ENCODE assay signal across 10 mouse cellular contexts in genomic region chr1:39941237-39942179, GRCm38 (mm10). TPM values are rescaled to one million over a fixed set of nuclear protein-coding genes. Genes with fewer than 3 reads are reported as not detected.
A peak's percentile ranks its signal among the peaks of the same experiment; 100 is the strongest.
DNase-seq lines count a peak whose midpoint lies in the region; ATAC-seq lines count a peak whose summit lies in the region.
"Had no signal": no experiment of that assay in that cellular context is flagged by ENCODE, and none has a peak within 500 bp of the region (broad histone marks: within the 10 kb centered on the region; RNA-seq: fewer than 3 reads in every experiment).

No protein-coding gene starts in this region.

- peaks cover 94% of the 10 kb centered on the region for H3K4me1 ChIP-seq in hindbrain, embryonic 12.5 days
- H3K4me1 ChIP-seq in hindbrain, embryonic 10.5 days (replicated peaks), result peaks cover 96% of the 10 kb centered on the region
- H3K4me1 ChIP-seq in limb, embryonic 12.5 days (replicated peaks), result peaks cover 94% of the 10 kb centered on the region

- peak overlapping the region; percentile 5 for H3K27ac ChIP-seq in hindbrain, embryonic 12.5 days
- no peak overlapping the region for H3K27ac ChIP-seq in hindbrain, embryonic 10.5 days
- H3K27ac ChIP-seq in limb, embryonic 12.5 days, result peak overlapping the region; percentile 25; the same call in 1 of the 2 replicates
- H3K27ac ChIP-seq: liver, embryonic 14.5 days had no signal

- H3K36me3 ChIP-seq in hindbrain, embryonic 12.5 days, result no peaks in the 10 kb centered on the region
- H3K36me3 ChIP-seq in hindbrain, embryonic 10.5 days, result peaks cover 10% of the 10 kb centered on the region; the same call in 1 of the 2 replicates
- 0 out of 2 replicates have a peak, but pooled peaks cover 7% of the 10 kb centered on the region for H3K36me3 ChIP-seq in limb, embryonic 12.5 days

- no peak overlapping the region for H3K9ac ChIP-seq in hindbrain, embryonic 12.5 days
- no peak overlapping the region for H3K9ac ChIP-seq in limb, embryonic 12.5 days (replicated peaks)
- H3K9ac ChIP-seq: liver, embryonic 14.5 days had no signal

- H3K4me3 ChIP-seq in hindbrain, embryonic 12.5 days, result no peak overlapping the region
- H3K4me3 ChIP-seq in hindbrain, embryonic 10.5 days, result no peak overlapping the region
- no peak overlapping the region for H3K4me3 ChIP-seq in limb, embryonic 12.5 days (replicated peaks)
- H3K4me3 ChIP-seq: erythroblast, embryonic 14.5 days had no signal

- no peaks in the 10 kb centered on the region for H3K27me3 ChIP-seq in hindbrain, embryonic 12.5 days
- no peaks in the 10 kb centered on the region for H3K27me3 ChIP-seq in hindbrain, embryonic 10.5 days (ENCODE audit: insufficient read depth, poor library complexity, severe bottlenecking)
- no peaks in the 10 kb centered on the region for H3K27me3 ChIP-seq in limb, embryonic 12.5 days

- no peak for ATAC-seq in hindbrain, embryonic 12.5 days (ENCODE audit: low FRiP score)
- peak; percentile 52 for ATAC-seq in activated CD4-positive, CD25-positive, alpha-beta regulatory T cell, adult 4 months
- ATAC-seq in limb, embryonic 12.5 days (ENCODE audit: insufficient number of reproducible peaks, insufficient read depth, low FRiP score, low TSS enrichment, low read depth), result no peak
- no peak for ATAC-seq in erythroid progenitor cell, adult 5-6 weeks (replicated peaks; ENCODE audit: low FRiP score, poor library complexity, severe bottlenecking)

- no peak for DNase-seq in hindbrain, embryonic 10.5 days (ENCODE audit: low spot score)
- peak; percentile 58 for DNase-seq in cerebellum, adult 8-10 months
- no peak for DNase-seq in yolk sac, embryonic 10.5 days (ENCODE audit: low spot score)
- no peak for DNase-seq in frontal cortex, postnatal 10 days (ENCODE audit: low spot score in 2 of 2)

- 0 out of 2 replicates have a peak overlapping the region, but pooled peaks have one; percentile 30 for H3K4me2 ChIP-seq in hindbrain, embryonic 12.5 days (replicated peaks)
- no peak overlapping the region for H3K4me2 ChIP-seq in limb, embryonic 12.5 days

- H3K9me3 ChIP-seq in hindbrain, embryonic 12.5 days (replicated peaks), result no peaks in the 10 kb centered on the region
- H3K9me3 ChIP-seq in hindbrain, embryonic 10.5 days, result no peaks in the 10 kb centered on the region
- H3K9me3 ChIP-seq in limb, embryonic 12.5 days, result no peaks in the 10 kb centered on the region

- 70% methylated on average over 10 of the region's 10 CpGs for WGBS in hindbrain, embryonic 12.5 days
- 82% methylated on average over 10 of the region's 10 CpGs for WGBS in hindbrain, embryonic 10.5 days
- 76% methylated on average over 10 of the region's 10 CpGs for WGBS in limb, embryonic 12.5 days

RNA-seq across cellular contexts. Expression of gene Map4k4, which starts 40.8 kb away (rescaled TPM):
- polyA plus RNA-seq in hindbrain, embryonic 12.5 days (2016; fragmentation: Nextera tagmentation; extraction: Ambion mirVana), result 65.6 and 66.2 TPM in 2 replicates
- 38.5 and 40.1 TPM in 2 replicates for polyA plus RNA-seq in hindbrain, embryonic 10.5 days (2016; fragmentation: Nextera tagmentation; extraction: Ambion mirVana)
- polyA plus RNA-seq in activated CD4-positive, CD25-positive, alpha-beta regulatory T cell, adult 4 months (2017; shearing (Covaris generic)), result 10 to 100 TPM; 23.8 to 33.8 TPM
- 62.1 and 62.6 TPM in 2 replicates for polyA plus RNA-seq in limb, embryonic 12.5 days (2016; fragmentation: Nextera tagmentation; extraction: Ambion mirVana)
- total RNA-seq in erythroid progenitor cell, adult 5-6 weeks (2015; ENCODE audit: low replicate concordance), result 15.9 and 28.1 TPM in 2 replicates
- 13.2 and 28.7 TPM in 2 replicates for total RNA-seq in erythroid progenitor cell, adult 5-6 weeks (2017; ENCODE audit: low replicate concordance)
